Mouse (Mus musculus) midbrain, embryonic 11.5 days (tissue): ENCODE results near the gene Lef1. TPM values are rescaled to one million over a fixed set of nuclear protein-coding genes. Genes with fewer than 3 reads are reported as not detected.

Source experiments
- ATAC-seq: fragments of 200-750 bp; cut with Nextera tagmentation; 2 replicates; pipeline ENCODE4 v1.8.0; 2017; ENCODE audit warnings: moderate TSS enrichment, moderate library complexity; ENCODE audit not compliant: low FRiP score
- DNase-seq: peaks from one replicate; pipeline ENCODE4 v3.0.0; 2015; ENCODE audit warnings: low spot score; ENCODE audit errors: missing footprints
- H3K27ac ChIP-seq: fragments of 300-500 bp; sonication (generic); 2 replicates; pipeline ENCODE4 v1.5.1; 2014; ENCODE audit warnings: low read depth, low read length
- H3K27me3 ChIP-seq: fragments of 300-500 bp; sonication (generic); 2 replicates; pipeline ENCODE4 v1.6.1; 2014; ENCODE audit warnings: mild to moderate bottlenecking, low read length, moderate library complexity, mixed read lengths; ENCODE audit not compliant: control insufficient read depth, insufficient read depth
- H3K36me3 ChIP-seq: fragments of 300-500 bp; sonication (generic); 2 replicates; pipeline ENCODE4 v1.6.1; 2014; ENCODE audit warnings: mild to moderate bottlenecking, low read length, moderate library complexity, mixed read lengths; ENCODE audit not compliant: control insufficient read depth, insufficient read depth
- H3K4me1 ChIP-seq: fragments of 300-500 bp; sonication (generic); 2 replicates; pipeline ENCODE4 v1.6.1; 2014; ENCODE audit warnings: low read length; ENCODE audit not compliant: control insufficient read depth, insufficient read depth
- H3K4me2 ChIP-seq: fragments of 300-500 bp; sonication (generic); 2 replicates; pipeline ENCODE4 v1.6.1; 2014; ENCODE audit warnings: mild to moderate bottlenecking, moderate library complexity
- H3K4me3 ChIP-seq: fragments of 300-500 bp; sonication (generic); 2 replicates; pipeline ENCODE4 v1.5.1; 2014; ENCODE audit warnings: low read depth, low read length
- H3K9ac ChIP-seq: fragments of 300-500 bp; sonication (generic); 2 replicates; pipeline ENCODE4 v1.6.1; 2014; ENCODE audit warnings: low read length
- H3K9me3 ChIP-seq: fragments of 300-500 bp; sonication (generic); 2 replicates; pipeline ENCODE4 v1.6.1; 2016; ENCODE audit warnings: low read length; ENCODE audit not compliant: control insufficient read depth
- WGBS: fragments of 180-500 bp; shearing (Covaris S2); extraction: QIAGEN DNeasy Blood & Tissue Kit; methylation state at CpG from one replicate; pipeline ENCODE4 v1.1.7; 2014; 5-methylcytosine and 5-hydroxymethylcytosine counted together
- polyA plus RNA-seq: library from polyadenylated mRNA; unstranded; fragments of >200 nt; fragmentation: Nextera tagmentation; extraction: Ambion mirVana; gene quantifications from 2 replicates; pipeline ENCODE4 v1.2.1, GENCODE M21; 2014

Gene Lef1
- polyA plus RNA-seq, 1 experiment from 2014 or later = 66.9 TPM

GRCm38 (mm10) chr3:131141546-131141945 lies 31.3 kb downstream of the Lef1 start:
- H3K36me3 ChIP-seq = no peaks in the 10 kb centered on the region
- H3K9me3 ChIP-seq = no peaks in the 10 kb centered on the region
- no peaks in the 10 kb centered on the region for H3K27me3 ChIP-seq
- no peak overlapping the region for H3K27ac ChIP-seq
- no peak overlapping the region for H3K4me3 ChIP-seq
- H3K4me1 ChIP-seq = peaks cover 31% of the 10 kb centered on the region
- DNase-seq (no peak), ATAC-seq (no peak)
- 19% methylated on average over 4 of the region's 4 CpGs for WGBS
- H3K4me2 ChIP-seq = no peak overlapping the region
- no peak overlapping the region for H3K9ac ChIP-seq

- H3K4me3 ChIP-seq = no peak overlapping the region
- no peaks in the 10 kb centered on the region for H3K9me3 ChIP-seq
- H3K9ac ChIP-seq = no peak overlapping the region
- no peak overlapping the region for H3K4me2 ChIP-seq
- H3K4me1 ChIP-seq = peaks cover 5% of the 10 kb centered on the region
- no peak overlapping the region for H3K27ac ChIP-seq
- H3K27me3 ChIP-seq = no peaks in the 10 kb centered on the region
- no peaks in the 10 kb centered on the region for H3K36me3 ChIP-seq
- DNase-seq (no peak), ATAC-seq (no peak)
- WGBS = 49% methylated on average over 2 of the region's 2 CpGs
These were observed 34.0 kb downstream of the Lef1 start for GRCm38 (mm10) chr3:131144250-131144649.

- WGBS = 89% methylated on average over 4 of the region's 4 CpGs
- DNase-seq (no peak), ATAC-seq (no peak)
These were observed 42.6 kb downstream of the Lef1 start for GRCm38 (mm10) chr3:131152921-131153320.

GRCm38 (mm10) chr3:131153896-131154295 lies 43.6 kb downstream of the Lef1 start:
- H3K4me3 ChIP-seq = no peak overlapping the region
- no peaks in the 10 kb centered on the region for H3K36me3 ChIP-seq
- peaks cover 7% of the 10 kb centered on the region; the same call in 1 of the 2 replicates for H3K4me1 ChIP-seq
- 85% methylated on average over 4 of the region's 4 CpGs for WGBS
- H3K9ac ChIP-seq = no peak overlapping the region
- H3K27ac ChIP-seq = no peak overlapping the region
- H3K9me3 ChIP-seq = no peaks in the 10 kb centered on the region
- H3K4me2 ChIP-seq = no peak overlapping the region
- DNase-seq (no peak), ATAC-seq (no peak)
- no peaks in the 10 kb centered on the region for H3K27me3 ChIP-seq

More at GRCm38 (mm10) chr3:131152921-131153320, 42.6 kb downstream of the Lef1 start:
- Histone ChIP-seq H3K9ac (no peak overlapping the region), H3K4me2 (no peak overlapping the region), H3K4me1 (peaks cover 7% of the 10 kb centered on the region; the same call in 1 of the 2 replicates), H3K4me3 (no peak overlapping the region), H3K27ac (no peak overlapping the region), H3K9me3 (no peaks in the 10 kb centered on the region), H3K36me3 (no peaks in the 10 kb centered on the region), H3K27me3 (no peaks in the 10 kb centered on the region)

- ATAC-seq (no peak), DNase-seq (no peak)
- Histone ChIP-seq H3K27me3 (no peaks in the 10 kb centered on the region), H3K36me3 (no peaks in the 10 kb centered on the region), H3K4me3 (no peak overlapping the region), H3K9me3 (no peaks in the 10 kb centered on the region), H3K4me1 (peaks cover 7% of the 10 kb centered on the region; the same call in 1 of the 2 replicates), H3K4me2 (no peak overlapping the region), H3K9ac (no peak overlapping the region), H3K27ac (no peak overlapping the region)
- 86% methylated on average over 9 of the region's 9 CpGs for WGBS
These were observed 44.3 kb downstream of the Lef1 start for GRCm38 (mm10) chr3:131154576-131154975.

GRCm38 (mm10) chr3:131155066-131155465 lies 44.8 kb downstream of the Lef1 start:
- Histone ChIP-seq H3K4me2 (no peak overlapping the region), H3K4me3 (no peak overlapping the region), H3K4me1 (peaks cover 7% of the 10 kb centered on the region; the same call in 1 of the 2 replicates), H3K9me3 (no peaks in the 10 kb centered on the region), H3K27me3 (no peaks in the 10 kb centered on the region), H3K27ac (no peak overlapping the region), H3K36me3 (no peaks in the 10 kb centered on the region), H3K9ac (no peak overlapping the region)
- 78% methylated on average over 7 of the region's 7 CpGs for WGBS
- DNase-seq (no peak), ATAC-seq (no peak)

- no peaks in the 10 kb centered on the region for H3K9me3 ChIP-seq
- H3K36me3 ChIP-seq = no peaks in the 10 kb centered on the region
- no peak overlapping the region for H3K27ac ChIP-seq
- no peak overlapping the region for H3K9ac ChIP-seq
- no peaks in the 10 kb centered on the region for H3K27me3 ChIP-seq
- WGBS = 11% methylated on average over 3 of the region's 3 CpGs
- H3K4me2 ChIP-seq = no peak overlapping the region
- no peak for DNase-seq
- H3K4me1 ChIP-seq = peaks cover 7% of the 10 kb centered on the region; the same call in 1 of the 2 replicates
- ATAC-seq = no peak
- no peak overlapping the region for H3K4me3 ChIP-seq
These were observed 45.4 kb downstream of the Lef1 start for GRCm38 (mm10) chr3:131155657-131156056.

- Histone ChIP-seq H3K4me2 (no peak overlapping the region), H3K4me1 (peaks cover 7% of the 10 kb centered on the region; the same call in 1 of the 2 replicates), H3K9me3 (no peaks in the 10 kb centered on the region), H3K36me3 (no peaks in the 10 kb centered on the region), H3K27me3 (no peaks in the 10 kb centered on the region), H3K27ac (no peak overlapping the region), H3K9ac (no peak overlapping the region), H3K4me3 (no peak overlapping the region)
- WGBS = 41% methylated on average over 11 of the region's 11 CpGs
- DNase-seq (no peak), ATAC-seq (no peak)
These were observed 46.1 kb downstream of the Lef1 start for GRCm38 (mm10) chr3:131156377-131156776.

- Histone ChIP-seq H3K9me3 (no peaks in the 10 kb centered on the region), H3K27me3 (no peaks in the 10 kb centered on the region), H3K4me2 (no peak overlapping the region), H3K27ac (no peak overlapping the region), H3K4me3 (no peak overlapping the region), H3K9ac (no peak overlapping the region), H3K36me3 (no peaks in the 10 kb centered on the region), H3K4me1 (peaks cover 7% of the 10 kb centered on the region; the same call in 1 of the 2 replicates)
- ATAC-seq = no peak
- 75% methylated on average over 7 of the region's 7 CpGs for WGBS
- no peak for DNase-seq
These were observed 47.2 kb downstream of the Lef1 start for GRCm38 (mm10) chr3:131157471-131157870.
